Comparison of ENCODE assay signal across 11 mouse cellular contexts in the genomic region with DNA sequence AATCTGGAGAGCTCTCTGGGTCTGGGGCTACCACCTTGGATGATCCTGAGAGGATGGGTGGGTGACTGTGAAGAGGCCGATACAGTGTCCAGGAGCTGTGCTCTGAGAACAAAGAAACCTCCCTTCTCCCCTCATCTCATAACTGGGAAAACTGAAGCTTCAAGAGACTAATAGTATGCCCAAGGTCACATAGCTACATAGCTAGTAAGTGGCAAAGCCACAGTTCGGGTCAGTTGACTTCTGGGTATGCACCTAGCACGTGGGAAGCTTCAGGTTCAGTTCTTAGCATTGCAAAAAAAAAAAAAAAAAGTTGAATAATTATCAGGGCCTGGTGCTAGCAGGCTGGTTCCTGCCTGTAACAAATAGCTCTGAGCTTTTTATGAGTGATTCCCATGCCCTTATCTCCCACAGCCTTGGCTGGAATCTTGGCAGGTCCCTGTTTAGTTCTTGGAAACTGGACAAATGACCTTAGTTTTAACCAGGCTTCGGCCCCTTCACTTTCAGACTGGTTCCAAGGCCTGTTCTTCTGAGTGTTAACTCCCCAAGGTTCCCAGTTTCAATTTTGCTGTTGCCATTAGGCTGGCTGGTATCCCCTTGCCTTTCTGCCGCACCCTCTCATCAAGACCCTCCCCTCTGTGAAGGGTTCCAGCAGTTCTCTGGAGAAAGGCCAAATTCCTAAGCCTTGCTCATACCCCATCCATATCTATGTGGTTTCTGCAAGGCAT. TPM values are rescaled to one million over a fixed set of nuclear protein-coding genes. Genes with fewer than 3 reads are reported as not detected.
DNase-seq lines count a peak whose midpoint lies in the region; ATAC-seq lines count a peak whose summit lies in the region.
"Had no signal": no experiment of that assay in that cellular context is flagged by ENCODE, and none has a peak within 500 bp of the region (broad histone marks: within the 10 kb centered on the region; RNA-seq: fewer than 3 reads in every experiment).

No protein-coding gene starts in this region.

- peaks cover 17% of the 10 kb centered on the region for H3K4me1 ChIP-seq in heart, embryonic 15.5 days (replicated peaks)
- H3K4me1 ChIP-seq in midbrain, embryonic 11.5 days (ENCODE audit: control insufficient read depth, insufficient read depth, low read length): no peaks in the 10 kb centered on the region
- H3K4me1 ChIP-seq: midbrain, embryonic 15.5 days; stomach, embryonic 15.5 days had no signal

- peak; percentile 76 for ATAC-seq in heart, embryonic 15.5 days (replicated peaks; ENCODE audit: insufficient number of reproducible peaks, insufficient read depth, low FRiP score, low read depth)
- ATAC-seq in cerebellum, adult (ENCODE audit: insufficient number of reproducible peaks, low FRiP score, low TSS enrichment): no peak
- ATAC-seq in midbrain, embryonic 11.5 days (ENCODE audit: low FRiP score): no peak
- ATAC-seq: midbrain, embryonic 15.5 days had no signal

- H3K27me3 ChIP-seq in heart, embryonic 15.5 days: no peaks in the 10 kb centered on the region
- no peaks in the 10 kb centered on the region for H3K27me3 ChIP-seq in midbrain, embryonic 11.5 days (ENCODE audit: control insufficient read depth, insufficient read depth, low read length)
- H3K27me3 ChIP-seq: midbrain, embryonic 15.5 days; stomach, embryonic 15.5 days had no signal

- 29% methylated on average over 5 of the region's 5 CpGs for WGBS in heart, embryonic 15.5 days
- WGBS in midbrain, embryonic 11.5 days: 81% methylated on average over 5 of the region's 5 CpGs

- H3K9ac ChIP-seq in heart, embryonic 15.5 days: no peak overlapping the region
- no peak overlapping the region for H3K9ac ChIP-seq in midbrain, embryonic 11.5 days (ENCODE audit: low read length)
- H3K9ac ChIP-seq: midbrain, embryonic 15.5 days; stomach, embryonic 15.5 days had no signal

- peak; percentile 82 for DNase-seq in ovary, adult 18-20 months (ENCODE audit: low spot score)
- no peak for DNase-seq in ovary, postnatal 10 days (ENCODE audit: low spot score)
- peak; percentile 64 to 81 for DNase-seq in kidney, postnatal 36 days
- DNase-seq in layer of hippocampus, adult 18-20 months (ENCODE audit: low spot score in 2 of 2): no peak
- DNase-seq in midbrain, embryonic 11.5 days (ENCODE audit: low spot score, missing footprints): no peak
- DNase-seq in spleen, adult 18-20 months: no peak
- DNase-seq: cerebellum, adult 9-10 months had no signal

- no peak overlapping the region for H3K4me3 ChIP-seq in heart, embryonic 15.5 days
- no peak overlapping the region for H3K4me3 ChIP-seq in midbrain, embryonic 11.5 days (ENCODE audit: low read depth, low read length)
- H3K4me3 ChIP-seq: midbrain, embryonic 15.5 days; stomach, embryonic 15.5 days had no signal

- H3K9me3 ChIP-seq in heart, embryonic 15.5 days (replicated peaks): no peaks in the 10 kb centered on the region
- H3K9me3 ChIP-seq in midbrain, embryonic 11.5 days (ENCODE audit: control insufficient read depth, low read length): no peaks in the 10 kb centered on the region
- H3K9me3 ChIP-seq: midbrain, embryonic 15.5 days; stomach, embryonic 15.5 days had no signal

- peak overlapping the region; percentile 77 for H3K27ac ChIP-seq in heart, embryonic 15.5 days
- no peak overlapping the region for H3K27ac ChIP-seq in midbrain, embryonic 11.5 days (ENCODE audit: low read depth, low read length)
- H3K27ac ChIP-seq: midbrain, embryonic 15.5 days; stomach, embryonic 15.5 days had no signal

- no peak overlapping the region for H3K4me2 ChIP-seq in heart, embryonic 15.5 days
- H3K4me2 ChIP-seq in midbrain, embryonic 11.5 days: no peak overlapping the region
- H3K4me2 ChIP-seq: midbrain, embryonic 15.5 days; stomach, embryonic 15.5 days had no signal

- H3K36me3 ChIP-seq in heart, embryonic 15.5 days: no peaks in the 10 kb centered on the region
- H3K36me3 ChIP-seq in midbrain, embryonic 11.5 days (ENCODE audit: control insufficient read depth, insufficient read depth, low read length): no peaks in the 10 kb centered on the region
- H3K36me3 ChIP-seq: midbrain, embryonic 15.5 days; stomach, embryonic 15.5 days had no signal

RNA-seq across cellular contexts. Expression of gene Prkar1a, which starts 7.5 kb away (rescaled TPM):
- 426 and 427 TPM in 2 replicates for polyA plus RNA-seq in heart, embryonic 15.5 days (2015; fragmentation: Nextera tagmentation; extraction: Ambion mirVana)
- 100 to 1,000 TPM; 567 to 586 TPM for total RNA-seq in layer of hippocampus, adult 18-20 months (2021)
- 435 and 478 TPM in 2 replicates for polyA plus RNA-seq in midbrain, embryonic 11.5 days (2014; fragmentation: Nextera tagmentation; extraction: Ambion mirVana)

RNA-seq across cellular contexts. Expression of gene Wipi1, which starts 29.9 kb away (rescaled TPM):
- polyA plus RNA-seq in heart, embryonic 15.5 days (2015; fragmentation: Nextera tagmentation; extraction: Ambion mirVana): 50.9 and 54.1 TPM in 2 replicates
- total RNA-seq in layer of hippocampus, adult 18-20 months (2021): 10 to 100 TPM; 21.1 to 21.6 TPM
- 11.1 and 12.4 TPM in 2 replicates for polyA plus RNA-seq in midbrain, embryonic 11.5 days (2014; fragmentation: Nextera tagmentation; extraction: Ambion mirVana)

Comparison
In these comparisons a context has a peak if more than half of its experiments do, and no peak if none do; other contexts are left out.
1. DNase-seq: peak in ovary, adult 18-20 months (single experiment) and kidney, postnatal 36 days (2 of 2); none in ovary, postnatal 10 days (single experiment), layer of hippocampus, adult 18-20 months (0 of 2), midbrain, embryonic 11.5 days (single experiment) and spleen, adult 18-20 months (0 of 2).